Mouse (Mus musculus): Measurements from ENCODE around the gene Oscp1.
A peak's percentile ranks its signal among the peaks of the same experiment; 100 is the strongest.

Oscp1 gene

GRCm38 (mm10) chr4:126058134-126058996 lies at the start of gene Oscp1:
Gene Oscp1 (plus strand): TSS chr4:126058565.
- DNase-seq, result peak; percentile 85

GRCm38 (mm10) chr4:126017676-126018332 lies 40.6 kb upstream of the Oscp1 start:
- no peak for DNase-seq

DNA sequence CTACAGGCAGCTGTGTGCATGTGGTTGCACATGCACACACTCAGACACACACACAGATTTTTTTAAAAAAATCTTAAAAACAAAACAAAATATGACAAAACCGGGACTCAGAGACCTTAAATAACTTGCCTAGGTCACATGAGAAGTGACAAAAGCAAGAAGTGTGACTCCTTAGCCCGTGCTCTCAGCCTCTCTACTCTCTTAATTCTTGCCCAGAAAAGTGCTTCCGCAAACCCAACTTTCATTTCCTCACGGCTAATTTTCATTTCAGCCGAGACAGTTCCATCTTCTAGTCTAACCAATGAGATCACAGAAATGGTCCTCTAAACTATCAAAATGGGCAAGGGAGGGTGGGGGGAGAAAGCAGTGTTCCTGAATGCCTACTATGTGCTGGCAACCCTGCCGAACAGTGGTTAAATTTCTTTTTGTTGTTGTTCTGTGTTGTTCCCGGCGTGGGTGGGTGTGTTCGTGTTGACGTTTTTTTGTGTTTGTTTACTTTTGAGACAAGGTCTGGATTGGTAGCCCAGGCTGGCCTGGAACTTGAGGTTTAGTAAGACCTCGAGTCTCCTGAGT lies 39.3 kb upstream of the Oscp1 start:
- DNase-seq, result no peak

GRCm38 (mm10) chr4:126024303-126024900 lies 34.0 kb upstream of the Oscp1 start, which contains the start of gene Csf3r:
Gene Csf3r (plus strand): TSS chr4:126024550.
- no peak for DNase-seq

- no peak for DNase-seq
Observed at GRCm38 (mm10) chr4:126025801-126026200, 32.6 kb upstream of the Oscp1 start.

DNA sequence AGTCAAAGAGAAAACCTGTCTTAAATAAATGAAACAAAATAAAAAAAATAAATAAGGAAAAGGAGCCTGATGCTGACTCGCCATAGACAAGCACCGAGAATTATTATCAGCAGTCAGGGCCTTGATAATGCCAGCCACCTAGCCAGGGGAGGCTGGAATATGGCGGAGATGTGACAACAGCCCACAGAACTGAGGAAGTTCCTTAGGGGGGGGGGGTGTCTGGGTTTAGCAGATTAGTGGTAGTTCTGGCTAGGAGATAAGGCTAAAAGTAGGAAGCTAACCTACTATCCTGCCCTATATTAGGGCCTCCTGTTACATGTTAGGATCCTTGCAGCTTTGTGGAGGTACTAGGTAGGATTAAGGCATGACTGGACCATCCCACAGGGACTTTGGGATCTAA lies 30.4 kb upstream of the Oscp1 start:
- no peak for DNase-seq

DNA sequence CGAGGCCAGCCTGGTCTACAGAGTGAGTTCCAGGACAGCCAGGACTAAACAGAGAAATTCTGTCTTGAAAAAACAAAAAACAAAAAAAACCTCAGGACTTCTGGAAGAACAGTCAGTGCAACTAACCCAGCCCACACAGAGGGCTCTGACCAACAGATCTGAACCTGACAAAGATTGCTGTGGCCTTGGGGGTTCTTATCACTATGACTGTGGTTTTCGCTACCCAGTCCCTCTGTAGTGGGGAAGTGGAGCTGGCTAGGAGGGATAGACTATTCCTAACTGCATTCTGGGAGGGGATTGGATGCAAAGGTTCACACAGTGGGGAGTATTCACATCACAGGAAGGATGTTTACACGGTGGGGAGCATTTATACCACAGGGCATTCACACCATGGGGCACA lies 29.3 kb upstream of the Oscp1 start:
- DNase-seq, result no peak

GRCm38 (mm10) chr4:126030705-126031104 lies 27.7 kb upstream of the Oscp1 start:
- no peak for DNase-seq

GRCm38 (mm10) chr4:126035413-126035812 lies 23.0 kb upstream of the Oscp1 start:
- DNase-seq, result no peak

DNA sequence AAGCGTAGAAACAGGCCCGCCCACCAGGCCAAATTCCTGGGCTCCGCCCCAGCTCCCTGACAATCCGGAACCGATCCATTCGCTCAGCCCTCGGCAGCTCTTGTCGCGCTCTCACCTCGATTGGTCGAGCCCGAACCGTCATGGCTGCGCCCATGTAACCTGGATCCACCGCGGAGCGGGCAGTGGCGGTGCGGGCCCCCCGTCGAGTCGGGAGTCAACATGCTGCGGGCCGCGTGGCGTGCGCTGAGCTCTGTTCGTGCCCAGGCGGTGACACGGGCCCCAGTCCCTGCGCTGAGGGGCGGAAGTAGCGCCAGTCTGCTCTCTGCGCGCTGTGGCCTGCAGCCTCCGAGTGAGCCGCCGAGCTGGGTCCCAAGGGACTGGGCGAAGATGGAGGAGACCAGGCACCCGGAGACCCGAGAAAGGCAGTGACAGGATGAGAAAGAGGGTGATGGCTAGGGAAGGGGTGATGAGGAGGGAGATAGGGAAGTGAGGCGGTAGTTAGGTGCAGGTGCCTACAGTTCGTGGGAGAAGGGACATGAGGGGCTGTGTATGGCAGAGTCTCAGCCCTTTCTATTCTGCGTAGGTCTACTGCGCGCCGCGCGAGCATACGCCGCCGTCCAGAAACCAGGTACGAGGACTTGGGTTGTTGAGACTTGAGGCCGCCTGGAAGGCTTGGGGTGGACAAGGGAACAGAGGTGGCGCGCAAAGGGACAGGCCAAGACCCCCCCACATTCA lies 11.3 kb upstream of the Oscp1 start, which contains the start of gene Mrps15:
Gene Mrps15 (plus strand): TSS at position 75 of the 735 bp plus-strand sequence.
- DNase-seq, result peak; percentile 81

- no peak for DNase-seq
Observed at GRCm38 (mm10) chr4:126051617-126052016, 6.7 kb upstream of the Oscp1 start.

GRCm38 (mm10) chr4:126057207-126058133 lies 895 bp upstream of the Oscp1 start:
- DNase-seq, result no peak

GRCm38 (mm10) chr4:126058997-126059362 lies 615 bp downstream of the Oscp1 start:
- peak; percentile 16 for DNase-seq

- DNase-seq, result no peak
Observed at GRCm38 (mm10) chr4:126062856-126063255, 4.5 kb downstream of the Oscp1 start.

GRCm38 (mm10) chr4:126065241-126065640 lies 6.9 kb downstream of the Oscp1 start:
- DNase-seq, result no peak

DNA sequence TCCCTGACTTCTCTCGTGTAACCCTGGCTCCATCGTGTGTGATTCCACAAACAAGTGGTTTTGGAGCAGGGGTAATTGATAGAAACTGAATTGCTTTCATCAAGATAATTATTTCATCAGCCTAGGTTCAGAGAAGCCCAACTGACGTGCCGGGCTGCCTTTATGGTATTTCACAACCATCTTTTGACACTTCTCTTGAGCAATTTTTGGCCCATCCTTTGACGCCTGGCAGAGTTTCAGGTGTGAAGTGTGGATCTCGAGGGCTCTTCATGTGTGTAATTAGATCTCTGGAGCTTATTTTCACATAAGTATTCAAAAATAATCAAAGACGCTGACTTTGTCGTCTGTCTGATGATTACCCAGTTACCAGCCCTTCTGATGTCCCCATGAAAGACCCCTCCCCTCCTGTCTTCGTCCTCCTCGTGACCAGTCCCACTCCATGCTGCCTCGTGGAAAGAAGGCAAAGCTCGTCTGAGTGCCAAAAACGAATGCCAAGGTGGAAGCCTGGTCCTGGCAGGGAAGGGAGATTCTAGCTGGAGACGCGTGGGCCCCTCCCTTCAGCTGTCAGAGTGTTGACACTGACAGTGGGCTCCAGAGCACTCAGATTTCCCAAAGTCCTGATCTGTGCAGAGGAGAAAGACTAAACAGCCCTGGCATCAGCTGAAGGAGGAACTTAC lies 9.2 kb downstream of the Oscp1 start:
- no peak for DNase-seq

DNA sequence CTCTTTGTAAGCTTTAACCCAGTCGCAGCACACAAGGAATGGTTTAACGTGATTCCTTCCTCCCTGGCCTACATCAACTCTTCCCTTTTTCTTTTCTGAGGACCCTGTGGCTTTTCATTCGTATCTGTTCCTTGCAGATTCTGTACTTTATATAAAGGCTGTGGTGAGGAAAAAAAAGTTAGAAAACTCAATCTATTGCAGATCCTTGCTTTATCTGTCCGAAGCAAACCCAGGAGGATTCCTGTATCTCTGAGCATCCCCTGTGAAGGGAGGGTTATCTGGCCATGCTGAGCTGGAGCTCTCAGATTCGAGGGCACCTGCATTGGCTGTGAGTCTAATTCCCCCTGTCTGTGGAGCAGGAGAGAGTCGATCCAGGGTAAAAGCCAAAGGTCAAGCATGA lies 10.5 kb downstream of the Oscp1 start:
- DNase-seq, result no peak

- DNase-seq, result no peak
Observed at GRCm38 (mm10) chr4:126077833-126078232, 19.5 kb downstream of the Oscp1 start.

DNA sequence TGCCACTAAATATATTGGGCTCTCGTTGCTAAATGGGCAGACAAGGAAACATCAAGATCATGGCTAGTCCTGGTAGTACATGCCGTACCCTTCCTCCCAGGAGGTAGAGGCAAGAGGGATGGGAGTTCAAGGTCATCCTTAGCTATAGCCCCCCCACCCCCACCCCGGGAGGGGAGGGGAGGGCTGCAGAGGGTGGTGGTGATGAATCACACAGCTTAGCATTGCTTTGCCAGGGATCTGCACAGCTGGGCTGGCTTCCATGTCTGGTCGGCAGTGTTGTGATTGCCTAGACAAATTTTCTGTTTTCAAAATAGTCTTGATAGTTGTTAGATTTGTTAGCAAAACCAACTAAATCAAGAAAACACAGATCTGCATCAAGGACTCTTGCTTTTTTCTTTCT lies 20.9 kb downstream of the Oscp1 start:
- no peak for DNase-seq

GRCm38 (mm10) chr4:126081601-126082000 lies 23.2 kb downstream of the Oscp1 start:
- DNase-seq, result no peak

- no peak for DNase-seq
Observed at GRCm38 (mm10) chr4:126083021-126083420, 24.7 kb downstream of the Oscp1 start.
